Mouse (Mus musculus): Measurements from ENCODE around the gene Bbs7. TPM values are rescaled to one million over a fixed set of nuclear protein-coding genes. Genes with fewer than 3 reads are reported as not detected.
A peak's percentile ranks its signal among the peaks of the same experiment; 100 is the strongest.
"Not testable (repeated sequence)": the region's sequence is repeated elsewhere in the genome, so short reads cannot be mapped to it uniquely, and the experiment has no call there.

Bbs7 gene
- polyA plus RNA-seq, 1 experiment from 2014 or later = 5.6 TPM

- TF ChIP-seq CTCF (IDR thresholded peaks at IDR 0.05; ENCODE audit: low read depth) = peak; percentile 29
- H3K4me3 ChIP-seq (ENCODE audit: low read depth, low read length); H3K9me3 ChIP-seq (ENCODE audit: control insufficient read depth, low read length); DNase-seq (ENCODE audit: low spot score); ATAC-seq (ENCODE audit: low FRiP score, low TSS enrichment); H3K9ac ChIP-seq (ENCODE audit: low read length); H3K36me3 ChIP-seq (ENCODE audit: control insufficient read depth, insufficient read depth, low read length); H3K4me2 ChIP-seq (replicated peaks; ENCODE audit: low read depth); H3K27me3 ChIP-seq (ENCODE audit: control insufficient read depth, insufficient read depth, low read length); H3K27ac ChIP-seq (replicated peaks); H3K4me1 ChIP-seq (replicated peaks; ENCODE audit: control insufficient read depth, insufficient read depth): not testable (repeated sequence)
- WGBS = 93% methylated on average over 9 of the region's 9 CpGs
Observed at GRCm38 (mm10) chr3:36599773-36600172, 13.5 kb downstream of the Bbs7 start.

GRCm38 (mm10) chr3:36598811-36599210, 14.5 kb downstream of the Bbs7 start:
- H3K9ac ChIP-seq (ENCODE audit: low read length) = no peak overlapping the region
- H3K4me3 ChIP-seq (ENCODE audit: low read depth, low read length) = no peak overlapping the region
- no peak for TF ChIP-seq EP300 (optimal IDR thresholded peaks at IDR 0.05)
- H3K9me3 ChIP-seq (ENCODE audit: control insufficient read depth, low read length) = no peaks in the 10 kb centered on the region
- DNase-seq (ENCODE audit: low spot score) (no peak), ATAC-seq (ENCODE audit: low FRiP score, low TSS enrichment) (no peak)
- H3K27me3 ChIP-seq (ENCODE audit: control insufficient read depth, insufficient read depth, low read length) = no peaks in the 10 kb centered on the region
- H3K4me1 ChIP-seq (replicated peaks; ENCODE audit: control insufficient read depth, insufficient read depth) = no peaks in the 10 kb centered on the region
- no peaks in the 10 kb centered on the region for H3K36me3 ChIP-seq (ENCODE audit: control insufficient read depth, insufficient read depth, low read length)
- 38% methylated on average over 3 of the region's 3 CpGs for WGBS
- no peak overlapping the region for H3K4me2 ChIP-seq (replicated peaks; ENCODE audit: low read depth)
- H3K27ac ChIP-seq (replicated peaks) = no peak overlapping the region

GRCm38 (mm10) chr3:36571827-36572378, 41.4 kb downstream of the Bbs7 start, which contains the start of gene Ccna2:
Ccna2 (minus strand) TSS chr3:36572150.
- no peaks in the 10 kb centered on the region for H3K27me3 ChIP-seq (ENCODE audit: control insufficient read depth, insufficient read depth, low read length)
- peak within 1 kb of the TSS; percentile 98 for H3K4me2 ChIP-seq (replicated peaks; ENCODE audit: low read depth)
- 0 out of 2 replicates have a peak, but pooled peaks cover 2% of the 10 kb centered on the region for H3K4me1 ChIP-seq (replicated peaks; ENCODE audit: control insufficient read depth, insufficient read depth)
- ATAC-seq (ENCODE audit: low FRiP score, low TSS enrichment) (peak; percentile 100), DNase-seq (ENCODE audit: low spot score) (peak; percentile 99)
- H3K9me3 ChIP-seq (ENCODE audit: control insufficient read depth, low read length) = no peaks in the 10 kb centered on the region
- H3K36me3 ChIP-seq (ENCODE audit: control insufficient read depth, insufficient read depth, low read length) = peaks cover 5% of the 10 kb centered on the region
- TF ChIP-seq EP300 (optimal IDR thresholded peaks at IDR 0.05) (no peak), CTCF (IDR thresholded peaks at IDR 0.05; ENCODE audit: low read depth) (peak; percentile 84)
- peak within 1 kb of the TSS; percentile 84 for H3K4me3 ChIP-seq (ENCODE audit: low read depth, low read length)
- H3K27ac ChIP-seq (replicated peaks) = peak within 1 kb of the TSS; percentile 74
- under 1% methylated on average over 59 of the region's 60 CpGs for WGBS
- peak within 1 kb of the TSS; percentile 73 for H3K9ac ChIP-seq (ENCODE audit: low read length)

- TF ChIP-seq CTCF (IDR thresholded peaks at IDR 0.05; ENCODE audit: low read depth) (no peak), EP300 (optimal IDR thresholded peaks at IDR 0.05) (no peak)
- under 1% methylated on average over 46 of the region's 46 CpGs for WGBS
- peak overlapping the region; percentile 84 for H3K4me3 ChIP-seq (ENCODE audit: low read depth, low read length)
- H3K9ac ChIP-seq (ENCODE audit: low read length) = peak overlapping the region; percentile 73
- ATAC-seq (ENCODE audit: low FRiP score, low TSS enrichment) (peak; percentile 8), DNase-seq (ENCODE audit: low spot score) (no peak)
- H3K4me2 ChIP-seq (replicated peaks; ENCODE audit: low read depth) = peak overlapping the region; percentile 98
- H3K9me3 ChIP-seq (ENCODE audit: control insufficient read depth, low read length) = no peaks in the 10 kb centered on the region
- H3K4me1 ChIP-seq (replicated peaks; ENCODE audit: control insufficient read depth, insufficient read depth) = 0 out of 2 replicates have a peak, but pooled peaks cover 2% of the 10 kb centered on the region
- peaks cover 8% of the 10 kb centered on the region for H3K36me3 ChIP-seq (ENCODE audit: control insufficient read depth, insufficient read depth, low read length)
- no peaks in the 10 kb centered on the region for H3K27me3 ChIP-seq (ENCODE audit: control insufficient read depth, insufficient read depth, low read length)
- peak overlapping the region; percentile 56; the same call in 1 of the 2 replicates for H3K27ac ChIP-seq (replicated peaks)
Observed at GRCm38 (mm10) chr3:36571361-36571826, 41.9 kb downstream of the Bbs7 start.

- Histone ChIP-seq H3K27ac (replicated peaks) (no peak overlapping the region), H3K4me1 (replicated peaks; ENCODE audit: control insufficient read depth, insufficient read depth) (0 out of 2 replicates have a peak, but pooled peaks cover 2% of the 10 kb centered on the region), H3K9me3 (ENCODE audit: control insufficient read depth, low read length) (no peaks in the 10 kb centered on the region), H3K36me3 (ENCODE audit: control insufficient read depth, insufficient read depth, low read length) (peaks cover 8% of the 10 kb centered on the region), H3K27me3 (ENCODE audit: control insufficient read depth, insufficient read depth, low read length) (no peaks in the 10 kb centered on the region), H3K9ac (ENCODE audit: low read length) (0 out of 2 replicates have a peak overlapping the region, but pooled peaks have one; percentile 8), H3K4me3 (ENCODE audit: low read depth, low read length) (0 out of 2 replicates have a peak overlapping the region, but pooled peaks have one; percentile 3), H3K4me2 (replicated peaks; ENCODE audit: low read depth) (0 out of 2 replicates have a peak overlapping the region, but pooled peaks have one; percentile 29)
- no peak for ATAC-seq (ENCODE audit: low FRiP score, low TSS enrichment)
- TF ChIP-seq EP300 (optimal IDR thresholded peaks at IDR 0.05) = no peak
- no peak for TF ChIP-seq CTCF (IDR thresholded peaks at IDR 0.05; ENCODE audit: low read depth)
- no peak for DNase-seq (ENCODE audit: low spot score)
- 75% methylated on average over 5 of the region's 5 CpGs for WGBS
Observed at GRCm38 (mm10) chr3:36569836-36570235, 43.4 kb downstream of the Bbs7 start.

GRCm38 (mm10) chr3:36563666-36564065, 49.6 kb downstream of the Bbs7 start:
- Histone ChIP-seq H3K27me3 (ENCODE audit: control insufficient read depth, insufficient read depth, low read length) (no peaks in the 10 kb centered on the region), H3K9ac (ENCODE audit: low read length) (no peak overlapping the region), H3K4me3 (ENCODE audit: low read depth, low read length) (no peak overlapping the region), H3K4me1 (replicated peaks; ENCODE audit: control insufficient read depth, insufficient read depth) (no peaks in the 10 kb centered on the region), H3K27ac (replicated peaks) (no peak overlapping the region), H3K9me3 (ENCODE audit: control insufficient read depth, low read length) (no peaks in the 10 kb centered on the region), H3K36me3 (ENCODE audit: control insufficient read depth, insufficient read depth, low read length) (peaks cover 12% of the 10 kb centered on the region), H3K4me2 (replicated peaks; ENCODE audit: low read depth) (no peak overlapping the region)
- no peak for DNase-seq (ENCODE audit: low spot score)
- ATAC-seq (ENCODE audit: low FRiP score, low TSS enrichment) = no peak
- TF ChIP-seq CTCF (IDR thresholded peaks at IDR 0.05; ENCODE audit: low read depth) (no peak), EP300 (optimal IDR thresholded peaks at IDR 0.05) (no peak)
- WGBS = 86% methylated on average over 3 of the region's 3 CpGs
